Mouse (Mus musculus) hindbrain, embryonic 13.5 days (tissue): ENCODE results near the gene Kcnj10. TPM values are rescaled to one million over a fixed set of nuclear protein-coding genes. Genes with fewer than 3 reads are reported as not detected.
A peak's percentile ranks its signal among the peaks of the same experiment; 100 is the strongest.

ENCODE experiments used
- ATAC-seq: fragments of 200-750 bp; cut with Nextera tagmentation; 2 replicates; pipeline ENCODE4 v1.8.0; 2017; ENCODE audit warnings: moderate TSS enrichment; ENCODE audit not compliant: low FRiP score
- H3K27ac ChIP-seq: fragments of 300-500 bp; sonication (generic); 2 replicates; pipeline ENCODE4 v1.5.1; 2015; ENCODE audit warnings: inconsistent platforms, mild to moderate bottlenecking, moderate library complexity
- H3K27me3 ChIP-seq: fragments of 300-500 bp; sonication (generic); 2 replicates; pipeline ENCODE4 v1.6.1; 2015; ENCODE audit warnings: mild to moderate bottlenecking, inconsistent platforms
- H3K36me3 ChIP-seq: fragments of 300-500 bp; sonication (generic); 2 replicates; pipeline ENCODE4 v1.6.1; 2015; ENCODE audit warnings: mild to moderate bottlenecking, inconsistent platforms
- H3K4me1 ChIP-seq: fragments of 300-500 bp; sonication (generic); replicated peaks from 2 replicates; pipeline ENCODE4 v1.6.1; 2015; ENCODE audit warnings: inconsistent platforms
- H3K4me2 ChIP-seq: fragments of 300-500 bp; sonication (generic); 2 replicates; pipeline ENCODE4 v1.6.1; 2015; ENCODE audit warnings: inconsistent platforms, mild to moderate bottlenecking, moderate library complexity
- H3K4me3 ChIP-seq: fragments of 300-500 bp; sonication (generic); 2 replicates; pipeline ENCODE4 v1.5.1; 2015; ENCODE audit warnings: mild to moderate bottlenecking, inconsistent platforms
- H3K9ac ChIP-seq: fragments of 300-500 bp; sonication (generic); 2 replicates; pipeline ENCODE4 v1.6.1; 2015; ENCODE audit warnings: mild to moderate bottlenecking, inconsistent platforms
- H3K9me3 ChIP-seq: fragments of 300-500 bp; sonication (generic); 2 replicates; pipeline ENCODE4 v1.6.1; 2016; ENCODE audit warnings: inconsistent platforms
- WGBS: fragments of 180-500 bp; shearing (Covaris S2); methylation state at CpG from one replicate; pipeline ENCODE4 v1.1.7; 2015; 5-methylcytosine and 5-hydroxymethylcytosine counted together
- polyA plus RNA-seq: library from polyadenylated mRNA; unstranded; fragments of >200 nt; fragmentation: Nextera tagmentation; extraction: Ambion mirVana; gene quantifications from 2 replicates; pipeline ENCODE4 v1.2.1, GENCODE M21; 2015

Kcnj10 gene
- polyA plus RNA-seq, 1 experiment from 2014 or later = 1.7 TPM

DNA sequence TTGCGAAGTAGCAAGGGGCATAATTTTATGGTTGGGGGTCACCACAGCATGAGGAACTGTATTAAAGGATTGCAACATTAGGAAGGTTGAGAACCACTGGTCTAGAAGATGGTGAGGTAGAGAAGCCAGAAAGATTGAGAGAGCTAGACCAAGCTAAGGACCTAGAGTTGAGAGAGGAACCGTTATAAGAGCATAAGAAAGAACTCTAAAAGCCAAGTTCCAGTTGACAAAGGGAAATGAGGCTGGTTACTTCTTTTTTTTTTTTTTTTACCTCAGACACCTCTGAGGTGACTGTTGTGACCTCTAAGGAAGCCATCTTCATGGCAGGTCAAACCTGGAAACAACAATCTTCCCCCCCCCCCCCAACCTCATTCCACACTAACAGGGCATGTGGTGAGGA, 35.9 kb upstream of the Kcnj10 start:
- Histone ChIP-seq H3K4me2 (no peak overlapping the region), H3K27ac (no peak overlapping the region), H3K27me3 (no peaks in the 10 kb centered on the region), H3K36me3 (no peaks in the 10 kb centered on the region), H3K4me3 (no peak overlapping the region), H3K9ac (no peak overlapping the region), H3K9me3 (no peaks in the 10 kb centered on the region), H3K4me1 (peaks cover 56% of the 10 kb centered on the region)
- WGBS = 89% methylated on average over 2 of the region's 2 CpGs
- ATAC-seq = no peak

DNA sequence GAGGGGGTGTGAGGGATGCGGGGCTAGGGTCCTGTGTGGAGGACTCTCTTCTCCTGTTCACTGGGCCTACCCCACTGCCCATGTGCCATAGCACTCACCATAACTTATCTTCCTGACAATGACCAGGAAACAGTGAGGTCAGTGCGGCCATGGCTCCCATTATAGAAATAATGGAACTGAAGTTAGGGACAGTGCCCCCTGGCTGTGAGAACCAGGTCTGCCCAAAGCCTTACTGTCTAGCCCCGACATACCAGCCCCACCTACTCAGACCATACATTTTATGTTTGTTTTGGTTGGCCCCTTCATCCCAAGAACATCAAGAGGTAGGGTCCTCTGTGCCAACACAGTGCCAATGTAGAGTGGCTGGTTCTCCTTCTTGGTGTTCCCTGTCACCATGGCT, 35.4 kb upstream of the Kcnj10 start:
- H3K27ac ChIP-seq = no peak overlapping the region
- no peaks in the 10 kb centered on the region for H3K9me3 ChIP-seq
- H3K4me3 ChIP-seq = no peak overlapping the region
- H3K4me2 ChIP-seq = no peak overlapping the region
- peaks cover 56% of the 10 kb centered on the region for H3K4me1 ChIP-seq
- H3K36me3 ChIP-seq = no peaks in the 10 kb centered on the region
- no peaks in the 10 kb centered on the region for H3K27me3 ChIP-seq
- WGBS = 67% methylated on average over 3 of the region's 3 CpGs
- no peak for ATAC-seq
- H3K9ac ChIP-seq = no peak overlapping the region

DNA sequence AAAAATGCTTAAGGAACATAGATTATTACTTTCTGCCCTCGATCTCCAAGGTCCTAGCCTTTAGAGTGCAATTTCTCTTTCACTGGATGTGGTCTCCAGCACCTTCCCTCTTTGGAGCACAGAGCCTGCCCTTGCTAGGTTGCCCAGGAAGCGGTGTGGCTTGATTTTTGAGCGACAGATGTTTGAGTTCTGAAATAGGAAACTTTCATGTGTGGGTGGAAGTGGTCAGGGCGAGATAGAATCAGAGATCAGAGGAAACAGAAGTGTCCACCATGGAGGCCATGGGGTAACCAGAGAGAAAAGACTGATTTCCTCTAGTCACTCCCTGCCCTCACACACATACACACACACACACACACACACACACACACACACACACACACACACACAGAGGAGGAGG, 34.8 kb upstream of the Kcnj10 start:
- H3K4me2 ChIP-seq = no peak overlapping the region
- H3K4me3 ChIP-seq = no peak overlapping the region
- no peaks in the 10 kb centered on the region for H3K27me3 ChIP-seq
- H3K9ac ChIP-seq = no peak overlapping the region
- H3K9me3 ChIP-seq = no peaks in the 10 kb centered on the region
- ATAC-seq = no peak
- WGBS = 76% methylated on average over 4 of the region's 4 CpGs
- H3K36me3 ChIP-seq = no peaks in the 10 kb centered on the region
- H3K4me1 ChIP-seq = peaks cover 54% of the 10 kb centered on the region
- H3K27ac ChIP-seq = no peak overlapping the region

DNA sequence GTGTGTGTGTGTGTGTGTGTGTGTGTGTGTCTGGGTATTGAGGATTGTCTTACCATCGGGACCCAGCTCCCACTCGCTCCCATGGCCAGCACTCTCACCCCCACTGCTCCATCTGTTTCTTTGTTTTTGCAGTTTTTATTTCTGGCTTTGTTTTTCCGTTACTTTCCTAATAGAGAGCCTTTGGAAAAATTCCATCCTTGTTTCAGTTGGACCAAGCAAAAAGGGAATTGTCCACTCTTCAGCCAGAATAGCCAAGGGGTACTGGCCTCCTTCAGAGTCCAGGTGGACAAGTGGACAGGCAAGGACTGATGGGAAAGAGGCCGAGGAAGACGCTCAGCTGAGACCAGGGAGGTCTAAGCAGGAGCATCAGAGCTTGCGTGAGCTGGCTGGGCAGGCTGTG, 34.1 kb upstream of the Kcnj10 start:
- no peak overlapping the region for H3K9ac ChIP-seq
- no peaks in the 10 kb centered on the region for H3K9me3 ChIP-seq
- no peak overlapping the region for H3K27ac ChIP-seq
- H3K27me3 ChIP-seq = no peaks in the 10 kb centered on the region
- 70% methylated on average over 6 of the region's 6 CpGs for WGBS
- peaks cover 54% of the 10 kb centered on the region for H3K4me1 ChIP-seq
- no peak overlapping the region for H3K4me3 ChIP-seq
- ATAC-seq = no peak
- H3K4me2 ChIP-seq = no peak overlapping the region
- H3K36me3 ChIP-seq = no peaks in the 10 kb centered on the region

DNA sequence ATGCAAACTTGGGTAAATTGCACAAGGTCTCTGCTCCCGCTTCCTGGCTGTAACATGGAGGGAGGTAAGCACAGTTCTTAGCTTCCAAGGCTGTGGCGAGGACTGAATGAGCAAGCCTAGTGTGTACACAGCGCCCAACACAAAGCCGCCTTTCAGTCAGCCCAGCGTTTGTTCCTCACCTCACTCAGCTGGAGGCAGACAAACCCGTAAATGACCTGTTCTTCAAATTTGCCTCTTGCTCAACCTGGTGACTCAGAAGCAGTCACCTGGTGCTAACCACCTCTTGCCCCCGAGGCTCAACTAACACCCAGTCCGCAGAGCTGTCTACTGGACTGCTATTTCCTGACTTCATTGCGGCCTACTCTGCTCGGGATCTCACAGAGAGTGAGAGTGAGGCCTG, 33.1 kb upstream of the Kcnj10 start:
- Histone ChIP-seq H3K9me3 (no peaks in the 10 kb centered on the region), H3K4me2 (no peak overlapping the region), H3K27ac (peak overlapping the region; percentile 58), H3K27me3 (no peaks in the 10 kb centered on the region), H3K4me3 (no peak overlapping the region), H3K4me1 (peaks cover 51% of the 10 kb centered on the region), H3K36me3 (no peaks in the 10 kb centered on the region), H3K9ac (no peak overlapping the region)
- WGBS = 51% methylated on average over 10 of the region's 10 CpGs
- no peak for ATAC-seq

DNA sequence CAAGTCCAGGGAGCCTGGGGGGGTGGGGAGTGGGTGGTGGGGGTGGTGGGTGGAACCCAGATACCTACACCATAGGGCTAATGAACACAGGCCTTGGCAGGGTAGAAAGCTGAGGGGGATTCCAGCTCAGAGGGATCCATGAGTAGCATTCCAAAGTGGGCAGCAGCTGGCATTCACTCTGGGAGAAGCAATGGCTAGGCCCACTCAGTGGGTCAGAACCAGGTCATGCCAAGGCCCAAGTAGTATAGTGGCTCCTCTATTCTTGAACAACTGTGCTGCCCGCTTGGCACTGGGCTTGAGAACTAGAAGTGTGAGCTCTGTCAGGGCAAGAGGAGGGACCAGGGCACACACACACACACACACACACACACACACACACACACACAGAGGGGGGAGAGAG, 32.6 kb upstream of the Kcnj10 start:
- H3K27ac ChIP-seq = peak overlapping the region; percentile 58

DNA sequence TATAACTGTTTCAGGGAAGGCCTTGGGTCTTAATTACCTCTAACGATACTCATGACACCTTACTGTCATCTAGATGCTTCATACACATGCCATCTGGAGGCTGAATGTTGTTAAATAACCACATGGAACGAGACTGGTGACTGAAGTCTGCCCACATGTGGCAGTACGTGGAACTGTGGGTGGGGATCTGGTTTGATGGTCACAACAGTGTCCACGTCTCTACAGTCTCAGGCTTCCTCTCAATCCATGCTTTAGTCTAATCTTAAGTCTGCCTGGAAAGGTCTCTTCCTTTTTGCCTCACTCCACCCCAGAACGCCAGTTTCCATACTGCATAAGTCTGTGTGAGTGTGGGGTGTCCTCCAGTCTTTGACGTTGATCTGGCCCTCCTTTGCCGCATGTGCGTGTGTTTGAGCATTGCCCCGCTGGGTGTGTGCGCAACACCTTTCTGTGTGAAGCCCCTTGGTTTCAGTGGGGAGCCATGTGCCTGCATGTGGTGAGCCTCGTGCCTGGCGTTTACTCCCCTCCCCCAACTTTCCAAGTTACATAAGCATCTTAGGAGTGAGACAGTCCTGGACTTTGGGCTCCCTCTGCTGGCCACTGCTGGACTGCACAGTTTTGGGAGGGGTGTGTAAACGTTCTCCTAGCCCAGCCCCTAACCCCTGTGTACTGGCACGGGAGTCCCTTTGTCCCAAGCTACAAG, 31.2 kb upstream of the Kcnj10 start:
- peak overlapping the region; percentile 31 for H3K4me3 ChIP-seq
- H3K4me1 ChIP-seq = peaks cover 66% of the 10 kb centered on the region
- ATAC-seq = peak; percentile 71
- H3K27ac ChIP-seq = peak overlapping the region; percentile 78
- H3K4me2 ChIP-seq = peak overlapping the region; percentile 66
- no peaks in the 10 kb centered on the region for H3K27me3 ChIP-seq
- no peaks in the 10 kb centered on the region for H3K9me3 ChIP-seq
- 2% methylated on average over 14 of the region's 14 CpGs for WGBS
- H3K9ac ChIP-seq = peak overlapping the region; percentile 65
- no peaks in the 10 kb centered on the region for H3K36me3 ChIP-seq

More for the DNA sequence above, 32.6 kb upstream of the Kcnj10 start:
- Histone ChIP-seq H3K27me3 (no peaks in the 10 kb centered on the region), H3K4me1 (peaks cover 51% of the 10 kb centered on the region), H3K9me3 (no peaks in the 10 kb centered on the region), H3K9ac (no peak overlapping the region), H3K36me3 (no peaks in the 10 kb centered on the region), H3K4me3 (no peak overlapping the region), H3K4me2 (no peak overlapping the region)
- ATAC-seq = no peak
- WGBS = 100% methylated on average over 1 of the region's 1 CpGs

DNA sequence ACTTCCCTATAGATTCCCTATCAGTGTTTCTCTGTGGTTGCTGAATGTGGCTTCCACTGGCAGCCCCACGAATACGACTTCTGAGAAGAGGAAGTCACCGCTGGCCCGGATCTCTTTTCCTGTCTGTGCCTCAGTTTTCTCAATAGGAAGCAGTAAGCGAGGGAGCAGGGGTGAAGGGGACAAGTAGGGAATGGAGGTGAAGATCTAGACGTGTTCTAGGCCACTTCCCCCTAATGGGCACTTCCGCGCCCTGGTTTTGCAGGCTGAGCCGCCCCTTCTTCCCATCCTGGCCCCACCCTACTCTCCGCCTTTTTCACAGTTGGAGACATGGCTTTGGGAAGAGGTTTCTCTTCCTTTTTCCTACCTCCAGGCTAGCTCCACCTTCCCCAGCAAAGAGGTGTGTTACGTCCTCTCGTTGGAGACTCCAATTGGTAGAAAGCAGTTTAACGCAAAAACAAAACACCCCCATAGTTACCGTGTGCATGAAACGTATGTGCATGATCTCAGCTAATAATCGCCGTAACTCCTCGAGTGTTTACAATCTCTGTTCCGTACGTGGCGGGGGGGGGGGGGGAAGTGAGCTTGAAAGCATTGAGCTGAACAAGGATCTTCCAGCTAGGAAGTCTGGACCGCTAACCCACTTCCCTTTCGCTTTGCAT, 29.6 kb upstream of the Kcnj10 start:
- H3K9ac ChIP-seq = peak overlapping the region; percentile 79
- no peaks in the 10 kb centered on the region for H3K9me3 ChIP-seq
- 9% methylated on average over 23 of the region's 23 CpGs for WGBS
- H3K27ac ChIP-seq = peak overlapping the region; percentile 85
- ATAC-seq = no peak
- H3K4me3 ChIP-seq = peak overlapping the region; percentile 65
- peak overlapping the region; percentile 76 for H3K4me2 ChIP-seq
- H3K27me3 ChIP-seq = no peaks in the 10 kb centered on the region
- H3K4me1 ChIP-seq = peaks cover 81% of the 10 kb centered on the region
- H3K36me3 ChIP-seq = no peaks in the 10 kb centered on the region

DNA sequence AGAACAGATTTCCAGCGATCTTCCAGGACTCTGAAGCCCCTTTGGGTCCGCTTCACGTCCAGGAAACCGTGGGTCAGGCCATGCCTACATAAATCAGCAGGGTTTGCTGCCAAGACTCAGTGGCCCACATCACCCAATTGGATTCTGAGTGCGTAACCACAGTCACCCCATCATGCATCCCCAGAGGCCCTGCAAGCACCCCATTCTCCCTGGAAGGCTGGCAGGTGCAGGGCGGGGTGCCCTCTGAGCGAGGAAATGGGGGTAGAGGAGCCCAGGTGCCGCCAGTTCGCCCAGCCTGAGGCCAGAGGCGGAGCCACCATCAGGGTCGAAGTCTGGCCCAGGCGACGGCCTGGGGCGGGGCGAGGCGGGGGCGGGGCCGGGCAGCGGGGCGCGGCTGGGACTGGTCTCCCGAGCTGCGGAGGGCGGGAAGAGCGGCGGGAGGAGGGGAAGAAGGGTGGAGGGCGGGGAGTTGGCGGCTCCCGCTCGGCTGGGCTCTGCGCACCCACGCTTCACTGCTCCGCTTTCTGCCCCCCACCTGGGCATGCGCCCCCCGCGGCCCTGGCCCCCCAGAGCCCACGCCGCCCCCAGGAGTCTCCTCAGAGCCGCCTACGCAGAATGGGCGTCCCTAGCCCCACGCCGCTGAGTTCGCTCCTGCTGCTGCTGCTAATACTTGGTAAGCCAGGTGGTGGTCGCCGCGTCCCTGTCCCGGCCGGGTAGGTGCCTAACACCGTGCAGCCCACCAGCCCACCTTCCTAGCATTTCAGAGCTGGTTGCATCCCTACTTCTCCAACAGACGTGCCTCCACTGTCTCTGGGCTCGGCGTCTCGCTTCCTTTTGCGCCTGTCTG, 28.9 kb upstream of the Kcnj10 start:
- H3K9ac ChIP-seq = peak overlapping the region; percentile 79
- ATAC-seq = peak; percentile 55
- peak overlapping the region; percentile 76 for H3K4me2 ChIP-seq
- WGBS = 1% methylated on average over 28 of the region's 55 CpGs
- peaks cover 84% of the 10 kb centered on the region for H3K4me1 ChIP-seq
- no peaks in the 10 kb centered on the region for H3K27me3 ChIP-seq
- no peaks in the 10 kb centered on the region for H3K9me3 ChIP-seq
- H3K4me3 ChIP-seq = peak overlapping the region; percentile 65
- H3K27ac ChIP-seq = peak overlapping the region; percentile 85
- no peaks in the 10 kb centered on the region for H3K36me3 ChIP-seq

DNA sequence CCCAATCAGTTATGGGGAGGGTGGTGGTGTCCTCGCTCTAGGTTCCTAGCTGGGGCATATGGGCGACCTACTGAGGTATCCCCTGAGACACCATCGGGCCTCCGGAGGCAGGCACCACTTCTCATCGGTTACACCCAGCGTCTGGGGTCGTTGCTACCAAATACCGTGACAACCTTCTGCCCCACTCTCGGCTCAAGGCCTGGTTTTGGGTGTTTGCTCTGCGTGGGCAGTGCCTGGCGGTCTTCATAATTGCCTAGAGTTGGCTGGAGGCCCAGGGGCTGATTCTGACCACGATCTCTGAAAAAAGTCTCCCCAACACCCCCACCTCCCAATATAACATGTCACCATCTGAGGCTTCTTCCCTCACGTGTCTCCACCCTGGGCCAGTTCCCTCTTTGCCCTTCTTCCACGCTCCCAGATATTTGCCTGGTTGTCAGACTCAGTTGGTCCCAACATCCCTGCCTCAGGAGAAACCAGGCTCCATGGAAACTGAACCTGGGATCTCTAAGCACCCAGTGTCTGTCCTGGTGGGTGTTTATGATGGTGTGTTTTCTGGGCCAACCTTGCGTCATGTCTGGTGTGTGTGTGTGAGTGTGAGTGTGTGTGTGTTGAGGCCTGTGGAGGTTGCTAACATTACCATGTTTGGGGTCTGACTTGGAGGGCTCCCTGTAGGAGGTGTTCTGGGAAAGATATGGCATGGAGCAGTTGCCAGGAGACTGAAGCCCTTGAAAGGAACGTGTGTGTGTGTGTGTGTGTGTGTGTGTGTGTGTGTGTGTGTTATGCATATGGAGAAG, 28.0 kb upstream of the Kcnj10 start:
- peak overlapping the region; percentile 85 for H3K27ac ChIP-seq
- H3K4me1 ChIP-seq = peaks cover 87% of the 10 kb centered on the region
- peak overlapping the region; percentile 65 for H3K4me3 ChIP-seq
- no peaks in the 10 kb centered on the region for H3K9me3 ChIP-seq
- no peak for ATAC-seq
- no peaks in the 10 kb centered on the region for H3K27me3 ChIP-seq
- H3K4me2 ChIP-seq = peak overlapping the region; percentile 76
- H3K9ac ChIP-seq = peak overlapping the region; percentile 79
- WGBS = 6% methylated on average over 16 of the region's 16 CpGs
- H3K36me3 ChIP-seq = peaks cover 4% of the 10 kb centered on the region; the same call in 1 of the 2 replicates

DNA sequence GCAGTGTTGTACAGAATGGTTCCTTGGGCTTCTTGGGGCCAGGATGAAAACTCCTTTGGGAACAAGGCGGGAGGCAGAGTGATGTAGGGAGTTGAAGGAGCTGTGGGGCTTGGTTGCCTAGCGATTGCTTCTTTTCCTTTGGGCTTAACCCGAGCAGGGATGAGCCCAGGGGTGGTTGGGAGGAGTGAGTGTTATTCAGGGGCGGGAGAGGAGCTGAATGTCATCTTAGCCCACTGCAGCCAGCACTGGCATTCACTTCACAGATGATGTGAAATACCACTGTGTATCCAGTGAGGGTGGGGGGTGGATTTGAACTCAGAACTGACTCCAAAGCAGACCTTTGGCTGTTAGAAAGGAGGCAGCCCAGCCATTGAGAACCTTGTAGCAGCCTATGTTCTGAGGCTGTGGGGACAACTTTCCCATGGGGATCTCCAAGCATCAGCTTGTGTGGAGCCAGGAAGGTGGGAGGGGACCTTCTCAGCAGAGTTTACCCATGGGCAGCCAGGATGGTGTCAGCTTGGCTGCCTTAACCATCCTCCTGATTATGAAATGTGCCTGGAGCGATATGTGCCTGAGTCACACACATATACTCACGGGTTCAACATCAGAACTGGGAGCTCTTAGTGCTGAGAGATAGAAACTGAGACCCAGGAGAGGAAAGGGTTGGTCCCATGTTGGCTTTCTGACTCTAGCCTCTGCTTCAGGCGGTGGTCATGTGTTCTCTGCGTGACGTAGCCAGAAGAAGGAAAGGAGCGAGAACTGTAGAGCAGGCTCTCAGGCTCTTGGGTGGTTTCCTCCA, 27.2 kb upstream of the Kcnj10 start:
- H3K9me3 ChIP-seq = no peaks in the 10 kb centered on the region
- no peak for ATAC-seq
- 58% methylated on average over 10 of the region's 10 CpGs for WGBS
- H3K4me1 ChIP-seq = peaks cover 90% of the 10 kb centered on the region
- H3K27ac ChIP-seq = peak overlapping the region; percentile 85
- peaks cover 12% of the 10 kb centered on the region; the same call in 1 of the 2 replicates for H3K36me3 ChIP-seq
- no peaks in the 10 kb centered on the region for H3K27me3 ChIP-seq
- H3K4me2 ChIP-seq = peak overlapping the region; percentile 76
- H3K9ac ChIP-seq = peak overlapping the region; percentile 79; the same call in 1 of the 2 replicates
- peak overlapping the region; percentile 65 for H3K4me3 ChIP-seq
